Mouse (Mus musculus): Measurements from ENCODE around the gene Garnl3.

- TF ChIP-seq HCFC1 (IDR thresholded peaks at IDR 0.05; ENCODE audit: borderline replicate concordance, insufficient read depth, low read length), result no peak
- no peak for TF ChIP-seq ZC3H11A (IDR thresholded peaks at IDR 0.05; ENCODE audit: borderline replicate concordance, low read depth, low read length)
These were observed 184.0 kb downstream of the Garnl3 start for GRCm38 (mm10) chr2:32947454-32947853.

Data from ES-E14 (cell line).